Mouse (Mus musculus) liver, adult 2 months (tissue): Measurements from ENCODE around the gene Mpv17l2. TPM values are rescaled to one million over a fixed set of nuclear protein-coding genes. Genes with fewer than 3 reads are reported as not detected.

Experiments
- DNase-seq: peaks from one replicate; pipeline ENCODE4 v3.0.0-alpha.2; 2011; ENCODE audit warnings: low read depth, low spot score; ENCODE audit errors: extremely low read depth
- H3K27ac ChIP-seq: fragments of 200-500 bp; replicated peaks from 2 replicates; pipeline ENCODE4 v1.5.1; 2012; ENCODE audit warnings: low read depth, mild to moderate bottlenecking, control low read depth, inconsistent platforms, low read length; ENCODE audit not compliant: insufficient read depth
- H3K27me3 ChIP-seq: fragments of 200-500 bp; 2 replicates; pipeline ENCODE4 v1.6.1; 2012; ENCODE audit warnings: mild to moderate bottlenecking, moderate library complexity, low read length, inconsistent platforms; ENCODE audit not compliant: control insufficient read depth, insufficient read depth
- H3K36me3 ChIP-seq: fragments of 200-500 bp; 2 replicates; pipeline ENCODE4 v1.6.1; 2012; ENCODE audit warnings: low read length, inconsistent platforms; ENCODE audit not compliant: control insufficient read depth, insufficient read depth
- H3K4me1 ChIP-seq: fragments of 200-500 bp; 2 replicates; pipeline ENCODE4 v1.6.1; 2011; ENCODE audit warnings: low read length; ENCODE audit not compliant: control insufficient read depth, insufficient read depth
- H3K4me3 ChIP-seq: fragments of 200-500 bp; 2 replicates; pipeline ENCODE4 v1.5.1; 2011; ENCODE audit warnings: low read depth, mild to moderate bottlenecking, control low read depth, low read length, moderate library complexity; ENCODE audit not compliant: insufficient read depth
- H3K79me2 ChIP-seq: fragments of 200-500 bp; 2 replicates; pipeline ENCODE4 v1.6.1; 2012; ENCODE audit warnings: inconsistent platforms, mild to moderate bottlenecking, low read length, moderate library complexity; ENCODE audit not compliant: control insufficient read depth, insufficient read depth
- H3K9ac ChIP-seq: fragments of 200-500 bp; 2 replicates; pipeline ENCODE4 v1.6.1; 2012; ENCODE audit warnings: low read depth, mild to moderate bottlenecking, control low read depth, inconsistent platforms, low read length
- CTCF ChIP-seq: fragments of 200-500 bp; IDR thresholded peaks from 2 replicates; pipeline ENCODE4 v1.5.1; 2011; ENCODE audit warnings: low read depth, low read length, control low read depth
- POLR2A ChIP-seq: fragments of 200-500 bp; IDR thresholded peaks from 2 replicates; pipeline ENCODE4 v1.6.1; 2011; ENCODE audit warnings: low read length, control low read depth; ENCODE audit not compliant: insufficient read depth; ENCODE audit errors: extremely low read depth
- WGBS: fragments of 180-500 bp; shearing (Covaris S2); methylation state at CpG from one replicate; pipeline ENCODE4 v1.1.7; 2018; 5-methylcytosine and 5-hydroxymethylcytosine counted together
- polyA plus RNA-seq: library from polyadenylated mRNA; depleted of rRNA; stranded (reverse); fragments of >200 nt; gene quantifications from 2 replicates; pipeline ENCODE4 v1.2.3, GENCODE M21; 2012; rRNA removed
- total RNA-seq: library from RNA; depleted of rRNA; stranded (reverse); fragments of >200 nt; gene quantifications from 2 replicates; pipeline ENCODE4 v1.2.3, GENCODE M21; 2014; rRNA removed

Mpv17l2 gene
- total and polyA plus RNA-seq, 2 experiments = 13.7 to 33.9 TPM

DNA sequence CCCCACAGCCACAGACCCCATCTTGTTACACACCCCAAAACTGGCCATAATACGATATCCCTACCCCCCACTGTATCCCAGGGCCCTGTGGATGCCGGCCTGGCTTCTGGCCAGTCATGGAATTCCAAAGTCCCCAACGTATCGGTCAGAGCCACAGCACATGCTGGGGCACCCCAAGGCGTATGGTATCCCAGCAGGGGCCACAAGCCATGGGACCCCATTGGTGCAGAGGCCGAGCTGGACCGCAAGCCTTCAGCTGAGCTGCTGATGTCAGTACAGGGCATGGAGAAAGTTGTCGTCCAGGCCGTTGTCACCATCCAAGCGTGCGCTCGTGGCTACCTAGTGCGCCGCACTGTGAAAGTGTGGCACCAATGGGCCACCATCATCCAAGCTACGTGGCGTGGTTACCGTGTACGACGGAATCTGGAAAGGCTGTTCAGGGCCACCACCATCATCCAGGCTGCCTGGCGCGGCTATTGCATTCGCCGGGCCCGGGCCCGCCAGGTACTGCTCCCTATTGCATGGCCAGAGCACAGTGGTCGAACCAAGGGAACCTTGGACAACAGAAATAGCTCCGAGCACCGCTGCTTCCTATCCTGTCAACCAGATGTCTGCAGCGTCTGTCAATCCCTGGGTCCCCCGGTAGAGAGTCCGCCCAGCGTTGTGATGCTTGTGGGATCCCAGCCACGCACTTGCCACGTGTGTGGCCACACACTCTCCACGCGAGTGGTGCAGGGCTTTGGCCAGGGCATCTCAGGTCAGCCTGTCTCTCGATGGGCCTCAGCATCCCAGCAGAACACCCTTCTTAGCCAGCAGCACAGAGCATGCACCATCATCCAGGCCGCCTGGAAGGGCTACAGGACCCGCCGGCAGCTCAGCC, 44.0 kb downstream of the Mpv17l2 start:
- 75% methylated on average over 40 of the region's 40 CpGs for WGBS
- TF ChIP-seq CTCF (no peak), POLR2A (0 out of 2 replicates have a peak, but pooled peaks have one; percentile 24)

DNA sequence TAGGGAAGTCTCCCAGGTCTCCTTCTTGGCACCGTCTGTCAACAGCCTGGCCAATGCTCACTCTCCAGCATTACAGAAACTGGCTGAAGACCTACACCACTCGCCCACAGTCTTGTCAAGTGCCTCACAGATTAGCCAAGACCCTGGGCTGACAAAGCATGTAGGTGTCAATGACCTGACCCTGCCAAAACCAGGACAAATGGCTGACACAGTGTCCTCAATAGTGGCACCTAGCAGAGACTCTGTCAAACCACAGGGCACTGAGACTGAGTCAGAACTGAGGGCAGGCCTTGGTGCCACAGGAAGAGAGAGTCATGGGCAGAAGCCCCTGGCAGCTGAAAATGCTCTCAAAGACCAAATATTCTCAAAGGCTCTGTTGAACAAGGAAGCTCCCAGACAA, 45.7 kb downstream of the Mpv17l2 start:
- DNase-seq = no peak
- Histone ChIP-seq H3K79me2 (no peaks in the 10 kb centered on the region), H3K9ac (no peak overlapping the region), H3K4me3 (no peak overlapping the region), H3K27me3 (no peaks in the 10 kb centered on the region), H3K4me1 (peaks cover 4% of the 10 kb centered on the region), H3K36me3 (no peaks in the 10 kb centered on the region), H3K27ac (no peak overlapping the region)
- WGBS = 52% methylated on average over 2 of the region's 2 CpGs
- TF ChIP-seq POLR2A (no peak), CTCF (no peak)

More for the DNA sequence above, 44.0 kb downstream of the Mpv17l2 start:
- Histone ChIP-seq H3K79me2 (peaks cover 3% of the 10 kb centered on the region; the same call in 1 of the 2 replicates), H3K27me3 (no peaks in the 10 kb centered on the region), H3K9ac (no peak overlapping the region), H3K27ac (no peak overlapping the region), H3K4me1 (peaks cover 12% of the 10 kb centered on the region), H3K36me3 (no peaks in the 10 kb centered on the region), H3K4me3 (no peak overlapping the region)
- no peak for DNase-seq

DNA sequence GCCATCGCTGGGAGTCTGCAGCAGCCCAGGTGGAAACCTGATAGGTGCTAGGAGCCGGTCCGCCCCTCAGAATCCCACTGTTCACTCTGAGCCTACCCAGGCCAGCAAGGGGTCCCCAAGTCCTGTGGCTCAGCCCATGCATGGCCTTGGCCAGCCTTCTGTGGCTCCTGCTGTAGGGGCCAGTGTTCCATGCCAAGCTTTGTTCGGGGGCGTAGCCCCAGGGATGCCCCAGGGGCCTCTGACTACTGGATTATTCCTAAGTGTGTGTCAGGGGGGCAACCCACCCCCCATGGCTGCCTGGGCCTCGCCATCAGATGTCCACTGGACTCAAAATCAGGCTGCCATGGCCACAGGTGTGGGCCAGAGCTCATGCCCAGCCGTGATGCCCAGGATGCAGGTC, 46.8 kb downstream of the Mpv17l2 start:
- no peak overlapping the region for H3K9ac ChIP-seq
- H3K27ac ChIP-seq = no peak overlapping the region
- H3K4me1 ChIP-seq = no peaks in the 10 kb centered on the region
- TF ChIP-seq CTCF = no peak
- no peak for TF ChIP-seq POLR2A
- no peak overlapping the region for H3K4me3 ChIP-seq
- H3K79me2 ChIP-seq = no peaks in the 10 kb centered on the region
- WGBS = 85% methylated on average over 7 of the region's 7 CpGs
- no peaks in the 10 kb centered on the region for H3K36me3 ChIP-seq
- DNase-seq = no peak
- H3K27me3 ChIP-seq = no peaks in the 10 kb centered on the region

DNA sequence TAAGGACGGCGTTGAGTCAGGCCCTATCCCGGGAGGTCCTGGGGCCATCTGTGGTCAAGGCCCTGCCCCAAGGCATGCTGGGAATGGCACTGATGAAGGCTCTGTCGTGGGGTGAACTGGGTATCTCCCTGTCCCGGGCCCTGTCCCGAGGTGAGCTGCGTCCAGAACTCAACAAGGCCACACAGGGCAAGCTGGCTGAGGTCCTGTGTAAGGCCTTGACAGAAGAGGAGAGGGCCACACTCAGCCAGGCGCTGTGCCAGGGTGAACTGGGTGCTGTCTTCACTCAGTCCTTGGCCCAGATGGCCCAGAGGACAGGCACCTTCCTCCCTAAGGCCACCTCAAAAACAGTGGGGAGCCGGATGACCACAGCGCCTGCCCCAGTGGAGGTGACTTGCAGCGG, 49.7 kb downstream of the Mpv17l2 start:
- WGBS = 74% methylated on average over 11 of the region's 11 CpGs
- H3K4me1 ChIP-seq = no peaks in the 10 kb centered on the region
- H3K79me2 ChIP-seq = no peaks in the 10 kb centered on the region
- H3K27ac ChIP-seq = no peak overlapping the region
- DNase-seq = no peak
- no peak overlapping the region for H3K9ac ChIP-seq
- TF ChIP-seq POLR2A (no peak), CTCF (no peak)
- H3K27me3 ChIP-seq = no peaks in the 10 kb centered on the region
- no peak overlapping the region for H3K4me3 ChIP-seq
- no peaks in the 10 kb centered on the region for H3K36me3 ChIP-seq

DNA sequence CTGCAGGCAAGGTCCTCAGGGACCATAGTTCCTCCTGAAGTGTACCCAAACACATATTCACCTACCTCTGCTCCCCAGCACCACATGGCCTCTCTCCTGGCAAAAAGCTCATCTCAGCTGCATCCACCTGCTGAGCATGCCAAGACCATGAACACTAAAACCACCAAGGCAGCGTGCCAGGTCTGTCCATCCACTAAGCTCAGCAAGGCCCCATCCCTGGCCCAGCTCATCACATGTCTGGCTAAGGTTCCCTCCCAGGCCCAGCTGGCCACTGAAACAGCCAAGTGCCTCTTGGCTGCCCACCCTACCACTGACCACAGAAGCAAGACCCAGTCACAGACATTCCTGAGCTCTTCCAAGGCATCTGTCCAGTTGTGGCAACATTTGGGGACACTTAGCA, 50.5 kb downstream of the Mpv17l2 start:
- no peak overlapping the region for H3K27ac ChIP-seq
- no peak overlapping the region for H3K4me3 ChIP-seq
- no peaks in the 10 kb centered on the region for H3K4me1 ChIP-seq
- DNase-seq = no peak
- no peaks in the 10 kb centered on the region for H3K36me3 ChIP-seq
- no peak overlapping the region for H3K9ac ChIP-seq
- WGBS = 89% methylated on average over 1 of the region's 1 CpGs
- H3K79me2 ChIP-seq = no peaks in the 10 kb centered on the region
- no peak for TF ChIP-seq CTCF
- TF ChIP-seq POLR2A = no peak
- no peaks in the 10 kb centered on the region for H3K27me3 ChIP-seq

DNA sequence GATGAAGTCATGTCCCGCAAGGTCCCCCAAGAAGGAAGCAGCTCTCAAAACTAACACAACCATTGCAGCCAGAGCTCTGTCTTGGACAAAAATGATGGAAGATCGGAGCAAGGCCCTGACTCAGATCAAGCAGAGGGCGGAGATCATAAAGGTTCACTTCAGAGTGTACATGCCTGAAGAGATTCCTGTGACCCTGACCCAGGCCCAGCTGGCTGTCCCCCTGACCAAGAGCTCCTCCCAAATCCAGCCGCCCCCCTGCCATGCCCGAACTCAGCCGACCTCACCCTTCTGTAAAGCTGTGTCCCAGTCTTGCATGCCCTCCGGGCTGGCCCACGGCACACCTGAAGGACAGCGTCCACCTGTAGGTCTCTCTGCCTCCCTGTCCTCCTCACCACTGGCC, 51.0 kb downstream of the Mpv17l2 start:
- no peaks in the 10 kb centered on the region for H3K36me3 ChIP-seq
- H3K27ac ChIP-seq = no peak overlapping the region
- no peaks in the 10 kb centered on the region for H3K27me3 ChIP-seq
- no peak for DNase-seq
- H3K4me1 ChIP-seq = no peaks in the 10 kb centered on the region
- TF ChIP-seq CTCF = no peak
- no peak for TF ChIP-seq POLR2A
- no peaks in the 10 kb centered on the region for H3K79me2 ChIP-seq
- WGBS = 89% methylated on average over 9 of the region's 9 CpGs
- no peak overlapping the region for H3K9ac ChIP-seq
- H3K4me3 ChIP-seq = no peak overlapping the region

Other genes starting within 250 kb of the Mpv17l2 start
- gene Fkbp8, start 233.2 kb downstream of the Mpv17l2 start, total RNA-seq = 271 and 321 TPM in 2 replicates
- 455 and 489 TPM in 2 replicates for gene Fkbp8, start 233.2 kb downstream of the Mpv17l2 start, polyA plus RNA-seq
- gene Kxd1, start 233.0 kb downstream of the Mpv17l2 start, total RNA-seq = 36.7 and 42.6 TPM in 2 replicates
- 68.4 and 72.3 TPM in 2 replicates for gene Kxd1, start 233.0 kb downstream of the Mpv17l2 start, polyA plus RNA-seq
- 10.0 and 13.6 TPM in 2 replicates for gene Ell, start 221.5 kb downstream of the Mpv17l2 start, total RNA-seq
- gene Ell, start 221.5 kb downstream of the Mpv17l2 start, polyA plus RNA-seq = 19.6 and 25.0 TPM in 2 replicates
- 3.2 and 6.4 TPM in 2 replicates for gene Isyna1, start 166.6 kb downstream of the Mpv17l2 start, total RNA-seq
- 9.4 and 16.6 TPM in 2 replicates for gene Isyna1, start 166.6 kb downstream of the Mpv17l2 start, polyA plus RNA-seq
- gene Ssbp4, start 152.1 kb downstream of the Mpv17l2 start, total RNA-seq = 2.3 and 5.0 TPM in 2 replicates
- 13.5 and 16.4 TPM in 2 replicates for gene Ssbp4, start 152.1 kb downstream of the Mpv17l2 start, polyA plus RNA-seq
- gene Lrrc25, start 144.8 kb downstream of the Mpv17l2 start, total RNA-seq = 1.4 and 2.3 TPM in 2 replicates
- 2.5 and 7.0 TPM in 2 replicates for gene Lrrc25, start 144.8 kb downstream of the Mpv17l2 start, polyA plus RNA-seq
- gene Gdf15, start 128.5 kb downstream of the Mpv17l2 start, total RNA-seq = 5.8 and 12.6 TPM in 2 replicates
- 23.8 and 27.7 TPM in 2 replicates for gene Gdf15, start 128.5 kb downstream of the Mpv17l2 start, polyA plus RNA-seq
- 39.1 and 42.6 TPM in 2 replicates for gene Pgpep1, start 100.6 kb downstream of the Mpv17l2 start, total RNA-seq
- gene Pgpep1, start 100.6 kb downstream of the Mpv17l2 start, polyA plus RNA-seq = 91.3 and 117 TPM in 2 replicates
- gene Lsm4, start 87.7 kb downstream of the Mpv17l2 start, total RNA-seq = 30.8 and 35.4 TPM in 2 replicates
- gene Lsm4, start 87.7 kb downstream of the Mpv17l2 start, polyA plus RNA-seq = 35.4 and 51.8 TPM in 2 replicates
- 26.6 and 36.6 TPM in 2 replicates for gene Jund, start 62.0 kb downstream of the Mpv17l2 start, total RNA-seq
- 111 and 120 TPM in 2 replicates for gene Jund, start 62.0 kb downstream of the Mpv17l2 start, polyA plus RNA-seq
- gene Iqcn, start 57.5 kb downstream of the Mpv17l2 start, total RNA-seq = not detected in 2 replicates
- not detected in 2 replicates for gene Iqcn, start 57.5 kb downstream of the Mpv17l2 start, polyA plus RNA-seq
- 0.28 and 0.54 TPM in 2 replicates for gene Gm3336, start 42.4 kb downstream of the Mpv17l2 start, total RNA-seq
- 0.11 and 1.0 TPM in 2 replicates for gene Gm3336, start 42.4 kb downstream of the Mpv17l2 start, polyA plus RNA-seq
- gene Pde4c, start 37.2 kb downstream of the Mpv17l2 start, total RNA-seq = 10.6 and 16.3 TPM in 2 replicates
- 26.5 and 28.0 TPM in 2 replicates for gene Pde4c, start 37.2 kb downstream of the Mpv17l2 start, polyA plus RNA-seq
- gene Rab3a, start 6.3 kb downstream of the Mpv17l2 start, total RNA-seq = 2.7 and 4.1 TPM in 2 replicates
- 10.4 and 11.9 TPM in 2 replicates for gene Rab3a, start 6.3 kb downstream of the Mpv17l2 start, polyA plus RNA-seq
- 7.7 and 10.9 TPM in 2 replicates for gene Pik3r2, start 15.8 kb upstream of the Mpv17l2 start, total RNA-seq
- 38.2 and 53.9 TPM in 2 replicates for gene Pik3r2, start 15.8 kb upstream of the Mpv17l2 start, polyA plus RNA-seq
- 14.8 and 16.7 TPM in 2 replicates for gene Mast3, start 44.1 kb upstream of the Mpv17l2 start, total RNA-seq
- 21.2 and 29.0 TPM in 2 replicates for gene Mast3, start 44.1 kb upstream of the Mpv17l2 start, polyA plus RNA-seq
- gene Il12rb1, start 47.5 kb upstream of the Mpv17l2 start, total RNA-seq = 0.37 and 0.40 TPM in 2 replicates
- gene Il12rb1, start 47.5 kb upstream of the Mpv17l2 start, polyA plus RNA-seq = 0.34 and 0.60 TPM in 2 replicates
- 15.6 and 33.8 TPM in 2 replicates for gene Arrdc2, start 78.8 kb upstream of the Mpv17l2 start, total RNA-seq
- 25.7 and 29.5 TPM in 2 replicates for gene Arrdc2, start 78.8 kb upstream of the Mpv17l2 start, polyA plus RNA-seq
- 6.2 and 6.4 TPM in 2 replicates for gene Kcnn1, start 102.3 kb upstream of the Mpv17l2 start, total RNA-seq
- 8.4 and 10.6 TPM in 2 replicates for gene Kcnn1, start 102.3 kb upstream of the Mpv17l2 start, polyA plus RNA-seq
- 17.2 and 22.1 TPM in 2 replicates for gene Ccdc124, start 113.0 kb upstream of the Mpv17l2 start, total RNA-seq
- 34.0 and 34.4 TPM in 2 replicates for gene Ccdc124, start 113.0 kb upstream of the Mpv17l2 start, polyA plus RNA-seq
- not detected in 2 replicates for gene Slc5a5, start 131.8 kb upstream of the Mpv17l2 start, total RNA-seq
- not detected in 2 replicates for gene Slc5a5, start 131.8 kb upstream of the Mpv17l2 start, polyA plus RNA-seq
- gene Rpl18a, start 136.5 kb upstream of the Mpv17l2 start, total RNA-seq = 318 and 506 TPM in 2 replicates
- gene Rpl18a, start 136.5 kb upstream of the Mpv17l2 start, polyA plus RNA-seq = 1,953 and 2,350 TPM in 2 replicates
- gene Map1s, start 145.0 kb upstream of the Mpv17l2 start, total RNA-seq = 1.8 and 3.0 TPM in 2 replicates
- 4.6 and 8.7 TPM in 2 replicates for gene Map1s, start 145.0 kb upstream of the Mpv17l2 start, polyA plus RNA-seq